In genomic region chr6:137649528-137649927, GRCm38 (mm10) we compare ENCODE assay signal across 8 mouse cellular contexts. TPM values are rescaled to one million over a fixed set of nuclear protein-coding genes. Genes with fewer than 3 reads are reported as not detected.
DNase-seq lines count a peak whose midpoint lies in the region; ATAC-seq and TF ChIP-seq lines count a peak whose summit lies in the region.

No protein-coding gene starts in this region.

- no peaks in the 10 kb centered on the region for H3K27me3 ChIP-seq in lung, embryonic 15.5 days
- H3K27me3 ChIP-seq in embryonic facial prominence, embryonic 12.5 days: peaks cover 7% of the 10 kb centered on the region; the same call in 1 of the 2 replicates
- H3K27me3 ChIP-seq in limb, embryonic 11.5 days (ENCODE audit: control insufficient read depth, insufficient read depth, low read length): peaks cover 5% of the 10 kb centered on the region; the same call in 1 of the 2 replicates

- no peaks in the 10 kb centered on the region for H3K9me3 ChIP-seq in lung, embryonic 15.5 days
- H3K9me3 ChIP-seq in embryonic facial prominence, embryonic 12.5 days: no peaks in the 10 kb centered on the region
- no peaks in the 10 kb centered on the region for H3K9me3 ChIP-seq in limb, embryonic 11.5 days (ENCODE audit: control insufficient read depth, low read length)

- H3K27ac ChIP-seq in lung, embryonic 15.5 days: no peak overlapping the region
- H3K27ac ChIP-seq in embryonic facial prominence, embryonic 12.5 days: no peak overlapping the region
- no peak overlapping the region for H3K27ac ChIP-seq in limb, embryonic 11.5 days (replicated peaks; ENCODE audit: low read depth, low read length)
- H3K27ac ChIP-seq in olfactory bulb, adult 2 months (ENCODE audit: insufficient read depth, low read depth, low read length): no peak overlapping the region

- H3K36me3 ChIP-seq in lung, embryonic 15.5 days: no peaks in the 10 kb centered on the region
- H3K36me3 ChIP-seq in embryonic facial prominence, embryonic 12.5 days: no peaks in the 10 kb centered on the region
- H3K36me3 ChIP-seq in limb, embryonic 11.5 days (ENCODE audit: control insufficient read depth, insufficient read depth, low read length): no peaks in the 10 kb centered on the region

- no peak for DNase-seq in lung, postnatal 4 days
- no peak for DNase-seq in limb, embryonic 11.5 days (ENCODE audit: low spot score)
- DNase-seq in urinary bladder, postnatal 4 days (ENCODE audit: low spot score in 2 of 2): no peak
- DNase-seq in retina, embryonic 14.5 days (ENCODE audit: low spot score): no peak
- no peak for DNase-seq in adrenal gland, postnatal 25 days

- no peak for TF ChIP-seq POLR2A in olfactory bulb, adult 2 months (IDR thresholded peaks at IDR 0.05; ENCODE audit: insufficient read depth, low read depth, low read length)

- peaks cover 15% of the 10 kb centered on the region; the same call in 1 of the 2 replicates for H3K4me1 ChIP-seq in lung, embryonic 15.5 days
- no peaks in the 10 kb centered on the region for H3K4me1 ChIP-seq in embryonic facial prominence, embryonic 12.5 days
- H3K4me1 ChIP-seq in limb, embryonic 11.5 days (ENCODE audit: control insufficient read depth, insufficient read depth, low read length): 0 out of 2 replicates have a peak, but pooled peaks cover 3% of the 10 kb centered on the region
- 0 out of 2 replicates have a peak, but pooled peaks cover 6% of the 10 kb centered on the region for H3K4me1 ChIP-seq in olfactory bulb, adult 2 months (ENCODE audit: control insufficient read depth, insufficient read depth, low read length)

- no peak for TF ChIP-seq CTCF in olfactory bulb, adult 2 months (IDR thresholded peaks at IDR 0.05; ENCODE audit: insufficient read depth, low read depth, low read length)

- peak overlapping the region; percentile 96 for H3K4me2 ChIP-seq in lung, embryonic 15.5 days
- H3K4me2 ChIP-seq in embryonic facial prominence, embryonic 12.5 days (replicated peaks): peak overlapping the region; percentile 95
- peak overlapping the region; percentile 90 for H3K4me2 ChIP-seq in limb, embryonic 11.5 days (ENCODE audit: low read depth, severe bottlenecking)

- peak; percentile 29; the same call in 1 of the 2 replicates for ATAC-seq in lung, embryonic 15.5 days (ENCODE audit: borderline replicate concordance, extremely low read depth, low FRiP score, low TSS enrichment)
- ATAC-seq in embryonic facial prominence, embryonic 12.5 days (ENCODE audit: insufficient number of reproducible peaks, insufficient read depth, low FRiP score, low TSS enrichment): peak; percentile 42; the same call in 1 of the 2 replicates
- peak; percentile 19 for ATAC-seq in limb, embryonic 11.5 days (ENCODE audit: insufficient number of reproducible peaks, low FRiP score, low TSS enrichment, low read depth)

- peak overlapping the region; percentile 82 for H3K4me3 ChIP-seq in lung, embryonic 15.5 days
- peak overlapping the region; percentile 72 for H3K4me3 ChIP-seq in embryonic facial prominence, embryonic 12.5 days
- H3K4me3 ChIP-seq in limb, embryonic 11.5 days (ENCODE audit: low read depth, low read length): peak overlapping the region; percentile 76
- peak overlapping the region; percentile 64 for H3K4me3 ChIP-seq in olfactory bulb, adult 2 months (ENCODE audit: insufficient read depth, low read depth, low read length)

- WGBS in lung, embryonic 15.5 days: 19% methylated on average over 3 of the region's 7 CpGs
- WGBS in embryonic facial prominence, embryonic 12.5 days: 14% methylated on average over 6 of the region's 7 CpGs
- whole genome bisulfite sequencing in limb, embryonic 11.5 days: 24% methylated on average over 6 of the region's 7 CpGs
- WGBS in olfactory bulb, adult 2 months: 21% methylated on average over 7 of the region's 7 CpGs

- no peak overlapping the region; the same call in 1 of the 2 replicates for H3K9ac ChIP-seq in lung, embryonic 15.5 days
- H3K9ac ChIP-seq in embryonic facial prominence, embryonic 12.5 days: peak overlapping the region; percentile 68; the same call in 1 of the 2 replicates
- peak overlapping the region; percentile 79; the same call in 1 of the 2 replicates for H3K9ac ChIP-seq in limb, embryonic 11.5 days (ENCODE audit: low read length)

RNA-seq across cellular contexts. Expression of gene Eps8, which starts 5.1 kb away (rescaled TPM):
- 24.5 and 26.0 TPM in 2 replicates for polyA plus RNA-seq in lung, embryonic 15.5 days (2015; fragmentation: Nextera tagmentation; extraction: Ambion mirVana)
- 22.3 and 24.0 TPM in 2 replicates for polyA plus RNA-seq in embryonic facial prominence, embryonic 12.5 days (2016; fragmentation: Nextera tagmentation; extraction: Ambion mirVana)
- polyA plus RNA-seq in limb, embryonic 11.5 days (2014; fragmentation: Nextera tagmentation; extraction: Ambion mirVana): 8.3 and 8.6 TPM in 2 replicates
- polyA plus RNA-seq in olfactory bulb, adult 2 months (2012; ENCODE audit: insufficient read depth, insufficient read length, low replicate concordance, missing spikeins): not detected in 2 replicates
- total RNA-seq in adrenal gland, postnatal 25 days (2021): 29.3 and 44.1 TPM in 2 replicates
